Mouse (Mus musculus) 3134 (cell line): ENCODE results near the gene B3gnt3.

Experiments
- DNase-seq: peaks from one replicate; pipeline ENCODE4 v3.0.0-alpha.2; 2011; ENCODE audit warnings: low spot score; ENCODE audit not compliant: insufficient read length; ENCODE audit errors: extremely low read depth

The B3gnt3 gene

GRCm38 (mm10) chr8:71679550-71680168 is 21.9 kb downstream of the B3gnt3 start:
- no peak for DNase-seq

GRCm38 (mm10) chr8:71679116-71679515 is 22.5 kb downstream of the B3gnt3 start:
- no peak for DNase-seq

- no peak for DNase-seq
Measured at GRCm38 (mm10) chr8:71678216-71678615, 23.4 kb downstream of the B3gnt3 start.

- DNase-seq = no peak
Measured at GRCm38 (mm10) chr8:71677555-71677954, 24.0 kb downstream of the B3gnt3 start.

GRCm38 (mm10) chr8:71676803-71677202 is 24.8 kb downstream of the B3gnt3 start:
- DNase-seq = no peak

GRCm38 (mm10) chr8:71676020-71676741 is 25.4 kb downstream of the B3gnt3 start, which contains the start of gene Jak3:
Jak3 (plus strand) TSS chr8:71676296.
- DNase-seq = peak; percentile 72

GRCm38 (mm10) chr8:71675456-71676019 is 26.1 kb downstream of the B3gnt3 start:
- DNase-seq = no peak

- no peak for DNase-seq
Measured at GRCm38 (mm10) chr8:71674071-71674470, 27.5 kb downstream of the B3gnt3 start.

GRCm38 (mm10) chr8:71672168-71672735 is 29.3 kb downstream of the B3gnt3 start:
- no peak for DNase-seq

- peak; percentile 86 for DNase-seq
Measured at GRCm38 (mm10) chr8:71671549-71671965, 30.0 kb downstream of the B3gnt3 start, which contains the start of gene Unc13a. Unc13a (minus strand) TSS chr8:71671757.

- DNase-seq = peak; percentile 72
Measured at GRCm38 (mm10) chr8:71670621-71671548, 30.7 kb downstream of the B3gnt3 start.

- no peak for DNase-seq
Measured at GRCm38 (mm10) chr8:71670198-71670597, 31.4 kb downstream of the B3gnt3 start.

- peak; percentile 82 for DNase-seq
Measured at GRCm38 (mm10) chr8:71668220-71668975, 33.2 kb downstream of the B3gnt3 start.

GRCm38 (mm10) chr8:71667256-71667655 is 34.3 kb downstream of the B3gnt3 start:
- DNase-seq = no peak

- DNase-seq = no peak
Measured at GRCm38 (mm10) chr8:71666855-71667254, 34.7 kb downstream of the B3gnt3 start.

- DNase-seq = peak; percentile 92
Measured at GRCm38 (mm10) chr8:71665331-71666130, 36.1 kb downstream of the B3gnt3 start.

GRCm38 (mm10) chr8:71660325-71661120 is 41.1 kb downstream of the B3gnt3 start:
- DNase-seq = peak; percentile 55

- DNase-seq = no peak
Measured at GRCm38 (mm10) chr8:71659751-71660150, 41.8 kb downstream of the B3gnt3 start.
